11 mouse cellular contexts compared by ENCODE assay signal in the genomic region with DNA sequence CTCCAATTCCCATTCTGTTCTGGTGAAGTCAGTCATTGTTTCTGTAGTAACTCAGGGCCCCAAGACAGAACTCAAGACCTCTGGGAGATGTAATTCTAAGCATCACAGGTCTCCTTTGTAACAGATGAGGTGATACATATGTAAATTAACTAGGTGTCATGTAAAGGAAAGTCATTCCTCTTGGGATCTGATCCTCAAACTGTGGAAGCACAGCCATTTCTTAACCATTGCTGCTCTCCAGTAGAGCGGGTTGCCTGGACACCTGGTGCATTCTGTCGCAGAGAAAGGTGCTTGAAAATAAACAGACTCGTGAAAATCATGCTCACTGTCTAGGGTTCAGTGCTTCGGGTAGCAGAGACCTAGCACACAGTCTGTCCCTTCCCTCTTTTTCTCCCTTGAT. TPM values are rescaled to one million over a fixed set of nuclear protein-coding genes. Genes with fewer than 3 reads are reported as not detected.
DNase-seq lines count a peak whose midpoint lies in the region; ATAC-seq lines count a peak whose summit lies in the region.
"Had no signal": no experiment of that assay in that cellular context is flagged by ENCODE, and none has a peak within 500 bp of the region (broad histone marks: within the 10 kb centered on the region; RNA-seq: fewer than 3 reads in every experiment).

No protein-coding gene starts in this region.

- peaks cover 9% of the 10 kb centered on the region for H3K4me1 ChIP-seq in kidney, embryonic 14.5 days (ENCODE audit: control insufficient read depth, insufficient read depth, low read length)
- H3K4me1 ChIP-seq in embryonic facial prominence, embryonic 12.5 days = peaks cover 14% of the 10 kb centered on the region
- H3K4me1 ChIP-seq in hindbrain, embryonic 15.5 days (replicated peaks) = peaks cover 17% of the 10 kb centered on the region
- peaks cover 13% of the 10 kb centered on the region for H3K4me1 ChIP-seq in neural tube, embryonic 12.5 days

- intact Hi-C loops in left cerebral cortex, postnatal 10 days (cut with DNase I) = no loop called here

- peak overlapping the region; percentile 38; the same call in 1 of the 2 replicates for H3K4me3 ChIP-seq in kidney, embryonic 14.5 days (ENCODE audit: low read length)
- H3K4me3 ChIP-seq in embryonic facial prominence, embryonic 12.5 days = peak overlapping the region; percentile 36; the same call in 1 of the 2 replicates
- peak overlapping the region; percentile 45; the same call in 1 of the 2 replicates for H3K4me3 ChIP-seq in hindbrain, embryonic 15.5 days
- no peak overlapping the region for H3K4me3 ChIP-seq in neural tube, embryonic 12.5 days

- no peak overlapping the region for H3K27ac ChIP-seq in kidney, embryonic 14.5 days (ENCODE audit: low read depth, low read length)
- H3K27ac ChIP-seq in embryonic facial prominence, embryonic 12.5 days = no peak overlapping the region
- H3K27ac ChIP-seq in hindbrain, embryonic 15.5 days (replicated peaks) = no peak overlapping the region
- H3K27ac ChIP-seq in neural tube, embryonic 12.5 days = no peak overlapping the region
- H3K27ac ChIP-seq: limb, embryonic 15.5 days had no signal

- DNase-seq in kidney, adult 8-10 months = no peak
- no peak for DNase-seq in adrenal gland, postnatal 4 days (ENCODE audit: low spot score in 2 of 2)
- DNase-seq in left cerebral cortex, postnatal 10 days (ENCODE audit: extremely low spot score in 1 of 2, low spot score in 2 of 2) = no peak
- DNase-seq: lung, postnatal 4 days; right cerebral cortex, postnatal 4 days had no signal

- H3K4me2 ChIP-seq in kidney, embryonic 14.5 days (replicated peaks; ENCODE audit: low read depth, low read length) = peak overlapping the region; percentile 83
- peak overlapping the region; percentile 84; the same call in 1 of the 2 replicates for H3K4me2 ChIP-seq in embryonic facial prominence, embryonic 12.5 days (replicated peaks)
- peak overlapping the region; percentile 86 for H3K4me2 ChIP-seq in hindbrain, embryonic 15.5 days
- H3K4me2 ChIP-seq in neural tube, embryonic 12.5 days (replicated peaks) = peak overlapping the region; percentile 84

- H3K9me3 ChIP-seq in kidney, embryonic 14.5 days (ENCODE audit: control insufficient read depth, low read length) = no peaks in the 10 kb centered on the region
- no peaks in the 10 kb centered on the region for H3K9me3 ChIP-seq in embryonic facial prominence, embryonic 12.5 days
- H3K9me3 ChIP-seq in hindbrain, embryonic 15.5 days = no peaks in the 10 kb centered on the region
- H3K9me3 ChIP-seq in neural tube, embryonic 12.5 days = no peaks in the 10 kb centered on the region
- H3K9me3 ChIP-seq: limb, embryonic 15.5 days had no signal

- no peak overlapping the region for H3K9ac ChIP-seq in kidney, embryonic 14.5 days (ENCODE audit: low read depth, low read length)
- H3K9ac ChIP-seq in embryonic facial prominence, embryonic 12.5 days = no peak overlapping the region
- H3K9ac ChIP-seq in hindbrain, embryonic 15.5 days = no peak overlapping the region
- no peak overlapping the region for H3K9ac ChIP-seq in neural tube, embryonic 12.5 days
- H3K9ac ChIP-seq: limb, embryonic 15.5 days had no signal

- ATAC-seq in kidney, embryonic 14.5 days (ENCODE audit: low FRiP score, low TSS enrichment) = no peak
- no peak for ATAC-seq in embryonic facial prominence, embryonic 12.5 days (ENCODE audit: insufficient number of reproducible peaks, insufficient read depth, low FRiP score, low TSS enrichment)
- ATAC-seq in hindbrain, embryonic 15.5 days (ENCODE audit: low FRiP score, low read depth) = no peak
- no peak for ATAC-seq in neural tube, embryonic 12.5 days (ENCODE audit: low FRiP score, low read depth)

- WGBS in kidney, embryonic 14.5 days = 31% methylated on average over 4 of the region's 4 CpGs
- 20% methylated on average over 4 of the region's 4 CpGs for WGBS in embryonic facial prominence, embryonic 12.5 days
- WGBS in hindbrain, embryonic 15.5 days = 16% methylated on average over 4 of the region's 4 CpGs
- WGBS in neural tube, embryonic 12.5 days = 15% methylated on average over 4 of the region's 4 CpGs

- H3K36me3 ChIP-seq in kidney, embryonic 14.5 days (ENCODE audit: control insufficient read depth, insufficient read depth, low read length) = no peaks in the 10 kb centered on the region
- H3K36me3 ChIP-seq in embryonic facial prominence, embryonic 12.5 days = no peaks in the 10 kb centered on the region
- no peaks in the 10 kb centered on the region for H3K36me3 ChIP-seq in hindbrain, embryonic 15.5 days
- H3K36me3 ChIP-seq in neural tube, embryonic 12.5 days = no peaks in the 10 kb centered on the region
- H3K36me3 ChIP-seq: limb, embryonic 15.5 days had no signal

- H3K27me3 ChIP-seq in kidney, embryonic 14.5 days (ENCODE audit: control insufficient read depth, insufficient read depth, low read length) = 0 out of 2 replicates have a peak, but pooled peaks cover 6% of the 10 kb centered on the region
- peaks cover 11% of the 10 kb centered on the region for H3K27me3 ChIP-seq in embryonic facial prominence, embryonic 12.5 days
- H3K27me3 ChIP-seq in hindbrain, embryonic 15.5 days = no peaks in the 10 kb centered on the region
- H3K27me3 ChIP-seq in neural tube, embryonic 12.5 days (replicated peaks) = peaks cover 6% of the 10 kb centered on the region

RNA-seq across cellular contexts. Expression of gene Fam149a, which starts 1.5 kb away (rescaled TPM):
- polyA plus RNA-seq in kidney, embryonic 14.5 days (2014; fragmentation: Nextera tagmentation; extraction: Ambion mirVana) = 47.5 and 62.8 TPM in 2 replicates
- 10.1 and 13.0 TPM in 2 replicates for polyA plus RNA-seq in embryonic facial prominence, embryonic 12.5 days (2016; fragmentation: Nextera tagmentation; extraction: Ambion mirVana)
- 12.3 and 13.8 TPM in 2 replicates for polyA plus RNA-seq in hindbrain, embryonic 15.5 days (2015; fragmentation: Nextera tagmentation; extraction: Ambion mirVana)
- polyA plus RNA-seq in neural tube, embryonic 12.5 days (2016; fragmentation: Nextera tagmentation; extraction: Ambion mirVana) = 9.0 and 9.3 TPM in 2 replicates
- total RNA-seq in adrenal gland, postnatal 4 days (2021) = 10 to 100 TPM; 11.5 to 24.3 TPM
- 10 to 100 TPM; 27.7 to 32.0 TPM for total RNA-seq in left cerebral cortex, postnatal 10 days (2021)
- total RNA-seq: neutrophil, adult 5-6 weeks had no signal

RNA-seq across cellular contexts. Expression of gene Tlr3, which starts 30.3 kb away (rescaled TPM):
- 2.1 and 3.8 TPM in 2 replicates for polyA plus RNA-seq in kidney, embryonic 14.5 days (2014; fragmentation: Nextera tagmentation; extraction: Ambion mirVana)
- polyA plus RNA-seq in embryonic facial prominence, embryonic 12.5 days (2016; fragmentation: Nextera tagmentation; extraction: Ambion mirVana) = 1.2 and 1.4 TPM in 2 replicates
- 0.74 and 1.4 TPM in 2 replicates for polyA plus RNA-seq in hindbrain, embryonic 15.5 days (2015; fragmentation: Nextera tagmentation; extraction: Ambion mirVana)
- polyA plus RNA-seq in neural tube, embryonic 12.5 days (2016; fragmentation: Nextera tagmentation; extraction: Ambion mirVana) = 0.80 and 1.2 TPM in 2 replicates
- total RNA-seq in adrenal gland, postnatal 4 days (2021) = 10 to 100 TPM in 1 of 2 experiments, 1 to 10 TPM in 1; 9.7 to 10.7 TPM
- 1 to 10 TPM; 3.5 to 4.3 TPM for total RNA-seq in left cerebral cortex, postnatal 10 days (2021)

RNA-seq across cellular contexts. Expression of gene Cyp4v3, which starts 47.6 kb away (rescaled TPM):
- 0.83 and 1.2 TPM in 2 replicates for polyA plus RNA-seq in kidney, embryonic 14.5 days (2014; fragmentation: Nextera tagmentation; extraction: Ambion mirVana)
- 1.3 and 1.8 TPM in 2 replicates for polyA plus RNA-seq in embryonic facial prominence, embryonic 12.5 days (2016; fragmentation: Nextera tagmentation; extraction: Ambion mirVana)
- polyA plus RNA-seq in hindbrain, embryonic 15.5 days (2015; fragmentation: Nextera tagmentation; extraction: Ambion mirVana) = 1.2 and 1.5 TPM in 2 replicates
- 0.98 and 1.2 TPM in 2 replicates for polyA plus RNA-seq in neural tube, embryonic 12.5 days (2016; fragmentation: Nextera tagmentation; extraction: Ambion mirVana)
- 10 to 100 TPM; 10.4 to 12.7 TPM for total RNA-seq in adrenal gland, postnatal 4 days (2021)
- 1 to 10 TPM; 3.5 to 3.8 TPM for total RNA-seq in left cerebral cortex, postnatal 10 days (2021)
